Mouse (Mus musculus) CD4-positive, CD25-positive, alpha-beta regulatory T cell, adult 2 months (primary cell): ENCODE data around the gene Glyctk.
A peak's percentile ranks its signal among the peaks of the same experiment; 100 is the strongest.
"Not testable (repeated sequence)": the region's sequence is repeated elsewhere in the genome, so short reads cannot be mapped to it uniquely, and the experiment has no call there.

ENCODE experiments used
- DNase-seq: peaks from one replicate; pipeline ENCODE4 v3.0.0-alpha.2; 2012; ENCODE audit warnings: low read depth, low spot score

Glyctk gene

DNA sequence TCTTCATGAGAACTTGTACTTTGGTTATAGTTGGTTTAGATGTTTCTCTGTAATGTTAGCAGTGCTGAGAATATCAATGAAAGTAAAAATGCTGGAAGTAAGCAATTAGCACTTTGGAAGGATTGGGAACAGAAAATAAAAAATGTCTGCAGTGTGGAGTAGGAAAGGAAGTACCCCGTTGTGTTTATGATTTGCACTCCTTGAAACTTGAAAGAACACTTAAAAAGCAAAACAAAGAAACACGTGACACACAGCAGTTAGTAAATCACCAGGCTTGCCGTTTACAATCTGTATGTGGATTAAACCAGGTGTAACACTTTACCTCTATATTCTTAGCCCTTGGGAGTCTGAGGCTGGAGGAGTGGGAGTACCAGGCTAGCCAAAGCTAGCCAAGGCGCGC, 18.8 kb upstream of the Glyctk start:
- peak; percentile 44 for DNase-seq

DNA sequence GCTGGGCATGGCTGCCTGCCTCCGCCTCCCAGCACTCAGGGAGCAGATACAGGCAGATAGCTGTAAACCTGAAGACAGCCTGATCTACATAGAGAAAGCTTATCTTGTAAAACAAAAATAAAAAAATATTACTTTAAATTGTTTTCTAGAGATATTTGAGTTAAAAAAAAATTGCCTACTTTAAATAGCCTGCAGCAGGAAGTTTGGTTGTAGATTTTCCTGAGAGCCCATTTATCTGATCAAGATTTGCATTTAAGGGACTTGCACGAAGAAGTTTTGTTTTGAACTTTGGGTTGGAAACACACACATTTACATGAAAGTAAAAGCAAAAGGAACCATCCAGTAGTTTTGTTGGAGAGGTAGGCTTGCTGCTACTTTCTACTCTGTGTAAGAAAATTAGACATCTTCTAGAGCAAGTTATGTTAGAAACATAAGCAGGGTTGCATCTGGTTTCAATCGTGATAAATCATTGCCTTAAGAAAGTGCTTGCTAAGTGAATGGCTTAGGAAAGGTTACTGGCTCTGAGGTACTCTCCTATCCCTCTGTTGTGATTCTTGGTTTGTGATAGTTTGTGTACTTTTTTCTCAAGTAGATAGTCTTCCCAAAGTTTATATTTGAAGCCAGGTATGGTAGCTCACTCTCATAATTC, 17.7 kb upstream of the Glyctk start:
- DNase-seq: peak; percentile 38

DNA sequence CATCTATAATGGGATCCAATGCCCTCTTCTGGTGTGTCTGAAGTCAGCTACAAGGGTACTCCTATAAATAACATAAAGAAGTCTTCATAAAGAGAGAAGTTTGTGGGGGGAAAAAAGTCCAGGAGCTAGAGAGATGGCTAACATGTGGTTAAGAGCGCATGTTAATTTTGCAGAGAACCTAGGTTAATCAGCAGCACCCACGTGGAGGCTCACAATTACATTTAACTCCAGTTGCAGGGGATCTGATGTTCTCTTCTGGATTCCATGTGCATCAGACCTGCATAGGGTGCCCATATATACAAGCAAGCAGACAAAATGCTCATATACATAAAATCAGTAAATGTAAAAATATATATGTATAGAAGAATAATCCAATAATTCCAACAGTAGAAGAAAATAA, 15.4 kb upstream of the Glyctk start:
- no peak for DNase-seq

DNA sequence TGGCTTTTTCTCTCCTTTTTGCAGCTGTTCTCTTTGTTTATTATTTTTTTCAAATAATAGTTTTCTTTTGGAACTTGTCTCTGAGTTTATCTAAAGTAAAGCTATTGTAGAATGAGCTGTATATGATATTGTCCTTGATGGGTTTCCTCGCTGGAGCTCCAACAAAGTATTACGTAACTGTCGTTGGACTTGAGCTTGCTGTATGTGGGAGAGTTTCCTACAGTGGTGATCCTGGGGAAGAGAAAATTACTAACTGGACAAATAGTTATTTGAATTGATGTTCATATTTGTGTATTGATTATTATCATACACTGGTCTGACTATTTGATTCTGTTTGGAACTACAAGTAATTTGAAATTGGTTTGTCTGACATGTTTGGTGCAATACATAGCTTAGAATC, 14.6 kb upstream of the Glyctk start:
- DNase-seq: no peak

DNA sequence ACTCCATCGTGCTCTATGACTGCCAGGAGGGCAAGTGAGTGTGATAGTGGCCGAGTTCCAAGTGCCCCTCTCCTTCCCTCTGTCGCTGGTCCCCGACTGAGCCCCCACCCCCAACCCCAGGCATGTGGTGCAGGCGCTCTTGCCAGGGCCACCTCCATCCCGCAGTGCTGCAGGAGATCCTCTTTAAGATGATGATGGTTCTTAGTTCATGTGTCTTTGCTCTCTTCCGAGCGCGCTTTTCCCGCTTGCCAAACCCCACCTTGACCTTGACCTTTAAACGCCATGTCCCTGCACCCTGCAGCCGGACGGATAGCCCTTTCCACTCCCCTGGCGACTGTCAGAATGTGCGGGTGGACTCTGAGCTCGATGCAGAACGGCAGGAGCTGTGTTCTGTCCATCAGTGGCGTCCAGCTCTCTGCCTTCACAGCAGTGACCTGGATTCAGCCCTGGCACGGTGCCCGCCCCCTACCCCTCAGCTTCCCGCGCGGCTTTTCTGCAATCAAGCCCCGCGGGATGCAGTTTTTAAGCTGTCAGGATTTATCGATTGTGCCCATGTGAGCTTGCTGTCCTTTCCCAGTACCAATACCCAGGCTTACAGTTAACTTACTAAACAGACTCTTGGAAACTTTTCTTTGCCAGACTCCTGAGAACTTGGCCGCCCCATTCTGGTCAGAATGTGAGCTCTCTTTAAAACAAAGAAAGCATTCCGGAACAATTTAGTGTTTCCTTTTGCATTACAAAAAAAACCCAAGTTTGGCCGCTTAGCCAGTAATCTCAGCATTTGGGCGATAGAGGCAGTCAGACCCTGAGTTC, 13.6 kb upstream of the Glyctk start:
- DNase-seq: peak; percentile 45

DNA sequence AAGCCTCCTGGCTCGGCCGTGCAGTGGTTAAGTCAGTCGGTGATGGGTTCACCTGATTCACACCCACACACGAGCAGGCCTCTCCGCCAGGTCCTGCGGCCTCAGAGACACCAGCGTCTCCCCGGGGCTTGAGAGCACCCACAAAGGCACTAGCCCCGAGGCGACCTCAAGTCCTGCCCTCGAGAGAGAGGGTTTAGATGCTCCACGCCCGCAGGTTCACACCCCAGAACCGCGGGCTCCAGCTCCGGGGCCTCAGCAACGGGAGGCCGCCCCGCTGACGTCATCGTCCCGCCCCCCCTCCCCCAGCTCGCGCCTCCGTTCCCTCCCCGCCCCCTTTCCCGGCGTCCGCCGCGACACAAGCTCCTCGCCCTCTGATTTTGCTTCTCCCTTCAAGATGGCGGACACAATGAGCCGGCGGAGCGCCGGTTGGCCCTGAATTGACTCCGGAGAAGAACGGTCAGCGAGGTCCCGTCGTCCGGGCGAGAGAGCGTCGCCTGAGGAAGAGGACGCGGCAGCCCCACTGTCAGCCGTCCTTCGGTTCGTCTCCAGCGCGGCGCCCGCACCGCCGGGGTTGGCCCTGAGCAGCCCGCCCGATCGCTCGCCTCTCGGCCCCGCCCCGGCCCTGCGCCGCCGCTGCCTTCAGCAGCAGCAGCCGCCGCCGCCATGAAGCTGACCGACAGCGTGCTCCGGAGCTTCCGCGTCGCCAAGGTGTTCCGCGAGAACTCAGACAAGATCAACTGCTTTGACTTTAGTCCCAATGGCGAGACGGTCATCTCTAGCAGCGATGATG, 12.8 kb upstream of the Glyctk start, which contains the start of gene Wdr82:
TSS of gene Wdr82 (plus strand) at position 373 of the 790 bp plus-strand sequence.
- DNase-seq: peak; percentile 97

DNA sequence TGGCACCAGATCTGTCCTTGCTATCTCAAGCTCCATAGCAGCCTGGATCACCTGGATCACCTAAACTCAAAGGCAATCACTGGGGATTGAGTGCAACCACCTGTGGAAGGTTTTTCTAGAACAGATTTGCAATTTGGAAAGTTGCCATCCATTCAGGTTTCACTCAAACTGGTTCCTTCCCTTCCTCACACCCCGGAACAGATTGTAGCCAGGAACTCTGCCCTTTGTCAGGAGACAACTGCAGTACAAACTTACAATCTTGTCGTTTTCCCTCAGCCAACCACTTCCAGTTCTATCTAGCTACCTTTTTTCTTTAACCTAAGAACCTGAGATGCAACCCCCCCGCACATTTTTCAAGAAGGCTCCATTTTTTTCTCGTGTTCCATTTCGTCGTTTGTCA, 12.0 kb upstream of the Glyctk start:
- no peak for DNase-seq

DNA sequence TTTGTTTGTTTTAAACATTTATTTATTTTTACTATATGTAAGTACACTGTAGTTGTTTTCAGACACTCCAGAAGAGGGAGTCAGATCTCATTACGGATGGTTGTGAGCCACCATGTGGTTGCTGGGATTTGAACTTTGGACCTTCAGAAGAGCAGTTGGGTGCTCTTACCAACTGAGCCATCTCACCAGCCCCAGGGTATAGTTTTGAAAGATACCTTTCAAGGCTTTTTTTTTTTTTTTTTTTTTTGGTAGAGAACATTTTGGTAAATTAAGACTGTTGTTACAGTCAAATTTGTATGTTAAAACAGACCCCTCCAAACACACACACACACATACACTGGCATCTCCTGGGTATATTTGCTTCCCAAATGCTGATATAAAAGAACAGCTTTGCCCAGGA, 11.1 kb upstream of the Glyctk start:
- DNase-seq: not testable (repeated sequence)

DNA sequence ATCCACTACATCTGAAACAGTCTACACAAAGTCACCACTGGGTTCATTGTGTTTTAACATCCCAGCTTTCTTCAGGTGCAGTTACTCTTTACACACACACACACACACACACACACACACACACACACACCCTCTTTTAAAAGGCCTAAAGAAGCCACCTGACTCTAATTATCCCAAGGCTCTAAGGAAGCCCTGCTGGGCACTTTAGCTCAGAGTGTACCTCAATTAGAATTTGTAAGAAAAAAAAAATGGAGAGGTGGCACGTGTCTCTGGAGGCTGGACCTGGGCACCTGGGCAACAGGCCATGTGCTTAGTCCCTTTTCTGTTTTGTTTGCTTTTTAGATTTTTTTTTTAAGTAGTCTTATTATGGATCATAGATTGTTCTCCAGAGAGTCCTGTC, 9.8 kb upstream of the Glyctk start:
- no peak for DNase-seq

DNA sequence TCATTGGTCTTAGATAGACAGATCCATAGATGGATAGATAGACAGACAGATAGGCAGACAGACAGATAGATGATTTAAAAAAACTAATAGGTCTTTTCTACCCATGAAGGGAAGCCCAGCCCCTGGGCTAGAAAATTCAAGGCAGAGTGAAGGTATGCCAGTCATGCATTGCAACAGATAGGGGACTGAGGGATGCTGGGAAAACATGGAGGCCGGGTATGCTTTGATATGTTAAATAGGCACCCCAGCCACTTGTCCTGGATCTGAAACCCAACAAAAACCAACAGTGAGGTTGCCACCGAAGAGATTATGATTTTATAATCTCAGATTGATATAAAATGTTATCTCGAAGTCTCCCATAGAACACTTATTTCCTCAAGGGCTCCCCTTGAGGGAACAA, 9.3 kb upstream of the Glyctk start:
- no peak for DNase-seq

DNA sequence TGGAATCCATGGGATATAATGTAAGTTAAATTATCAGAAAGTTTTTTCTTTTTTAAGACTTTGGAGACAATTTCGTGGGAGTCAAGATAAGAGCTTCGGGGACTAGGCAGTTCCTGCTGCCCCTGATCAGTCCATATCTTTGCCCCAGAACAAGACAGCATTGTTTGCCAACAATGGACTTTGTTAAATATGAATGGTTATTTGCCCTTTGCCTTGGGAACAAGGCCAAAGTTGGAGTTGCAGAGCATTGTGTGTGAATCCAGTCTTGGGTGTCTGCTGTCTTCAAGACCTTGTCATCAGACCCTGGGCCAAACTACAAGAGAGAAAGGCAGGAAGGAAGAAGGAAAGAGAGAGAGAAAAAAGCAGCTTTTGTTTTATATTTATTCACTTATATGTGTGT, 8.8 kb upstream of the Glyctk start:
- no peak for DNase-seq

DNA sequence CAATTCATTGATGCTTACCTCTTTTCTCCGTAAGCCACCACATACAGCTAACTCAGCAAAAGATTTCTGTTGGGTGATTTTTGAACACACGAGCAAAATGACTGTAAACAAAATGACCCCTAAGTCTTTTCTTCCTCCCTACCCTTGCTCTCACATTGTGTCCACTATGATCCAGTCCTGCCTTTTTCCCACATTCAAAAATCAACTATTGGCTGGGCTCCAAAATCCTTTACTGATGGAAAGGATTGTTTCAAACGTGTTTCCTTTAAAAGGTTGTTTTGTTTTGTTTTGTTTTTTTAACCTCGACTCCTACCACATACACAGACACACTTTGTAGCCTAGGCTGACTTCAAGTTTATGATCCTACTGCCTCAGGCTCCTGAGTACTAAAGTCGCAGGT, 2.5 kb upstream of the Glyctk start:
- DNase-seq: peak; percentile 20

DNA sequence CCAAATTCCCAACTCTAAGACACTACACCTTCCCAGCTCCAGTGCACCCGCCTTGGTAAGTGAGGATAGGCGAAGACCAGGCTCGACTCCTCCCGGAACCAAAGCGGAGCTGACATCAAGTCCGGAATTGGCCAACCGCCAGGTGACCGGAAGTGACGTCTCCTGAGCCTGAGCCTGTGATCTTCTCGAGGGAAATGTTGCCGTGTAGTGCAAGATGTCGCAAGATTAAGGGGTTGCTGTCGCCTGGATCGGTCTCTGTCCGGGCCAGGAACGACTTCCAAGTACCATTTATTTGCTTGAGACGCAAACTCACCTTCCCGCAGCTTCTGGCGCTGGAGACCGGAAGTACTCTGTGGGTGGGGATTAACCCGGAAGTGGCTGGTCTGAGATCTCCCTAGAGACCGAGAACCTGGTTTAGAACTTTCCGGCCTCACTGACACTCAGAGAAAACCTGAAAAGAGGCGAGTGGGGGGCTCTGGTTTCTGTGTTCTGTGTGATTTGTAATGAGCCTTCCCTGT, 1.9 kb upstream of the Glyctk start:
- DNase-seq: peak; percentile 84

DNA sequence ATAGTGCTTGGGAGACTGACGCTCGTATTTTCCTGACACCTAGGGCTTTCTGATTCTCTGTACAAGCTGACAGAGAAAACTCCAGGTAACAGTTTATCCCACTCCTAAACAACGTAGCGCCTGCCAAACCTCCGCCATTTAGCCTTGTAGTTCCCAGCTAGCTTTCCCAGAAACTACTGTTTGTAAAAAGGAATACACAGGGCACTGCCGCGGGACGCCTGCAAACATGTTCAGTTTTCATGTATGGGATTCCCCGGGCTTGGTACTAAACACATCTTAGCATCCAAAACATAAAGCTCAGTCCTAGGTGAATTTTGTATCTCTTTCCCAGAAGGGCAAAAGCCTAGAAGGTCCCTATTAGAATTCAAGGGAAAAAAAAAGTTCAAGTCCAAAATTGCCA, 1.3 kb upstream of the Glyctk start:
- no peak for DNase-seq

DNA sequence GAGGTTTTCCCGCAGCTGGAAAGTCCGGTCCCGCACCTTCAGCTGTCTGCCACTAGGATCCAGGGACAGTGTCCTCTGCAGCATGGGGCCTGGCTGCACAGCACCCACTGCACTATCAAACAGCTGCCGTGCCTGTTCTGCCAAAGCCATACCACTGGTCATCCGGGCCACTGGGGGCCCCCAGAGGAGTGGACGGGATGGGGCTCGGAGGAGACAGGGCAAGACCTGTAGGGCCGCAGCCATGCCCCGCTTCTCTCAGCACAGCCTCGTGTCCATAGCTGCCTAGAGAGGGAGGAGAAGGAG, 364 bp downstream of the Glyctk start:
- no peak for DNase-seq

DNA sequence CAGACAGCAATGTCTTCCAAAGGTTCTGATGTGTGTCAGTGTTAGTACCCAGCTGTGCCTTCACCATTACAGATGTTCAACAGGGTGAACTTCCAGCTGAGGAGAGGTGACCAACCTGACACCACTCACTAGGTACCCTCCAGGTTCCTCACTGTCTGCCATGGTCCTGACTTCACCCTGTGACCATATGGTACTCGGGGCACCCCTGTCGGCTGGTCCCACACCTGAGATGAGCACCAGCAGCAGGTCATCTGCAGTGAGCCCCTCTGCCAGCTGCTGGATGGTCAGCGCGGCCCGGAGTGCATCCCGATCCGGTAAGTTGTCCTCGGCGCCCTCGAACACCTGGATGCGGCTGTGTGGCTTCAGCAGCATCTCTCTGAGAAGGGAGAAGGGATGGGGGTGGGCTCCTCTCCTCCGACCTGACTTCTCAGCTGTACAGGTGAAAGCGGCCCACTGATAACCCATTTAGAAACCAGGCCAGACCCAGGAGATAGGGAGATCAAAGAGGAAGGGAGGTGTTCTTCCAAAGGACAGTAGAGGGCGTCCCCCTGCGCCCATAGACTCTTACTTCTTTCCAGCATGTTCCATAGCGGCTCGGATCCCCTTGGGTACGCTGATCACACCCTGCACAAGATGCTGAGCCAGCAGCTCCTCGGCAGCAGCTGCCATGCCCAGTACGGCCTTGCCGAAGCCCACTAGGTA, 866 bp downstream of the Glyctk start:
- DNase-seq: no peak

DNA sequence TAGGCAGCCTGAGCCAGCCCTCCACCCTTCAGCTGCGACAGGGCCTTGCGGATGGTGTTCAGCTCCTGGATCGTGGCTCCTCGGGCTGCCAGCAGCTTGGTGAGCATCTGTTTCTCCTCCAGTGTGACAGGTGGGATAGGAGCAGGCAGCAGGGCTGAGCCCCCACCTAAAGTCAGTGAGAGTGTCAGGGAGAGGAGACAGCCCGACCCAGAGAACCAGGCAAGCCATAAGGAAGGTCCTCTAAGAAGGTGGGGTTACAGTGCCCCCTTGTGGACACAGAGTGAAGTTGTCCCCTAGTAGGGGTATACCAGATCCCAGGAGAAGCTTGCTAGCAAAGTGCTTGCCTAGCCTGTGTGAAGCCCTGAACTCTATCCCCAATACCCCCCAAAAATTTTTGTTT, 1.5 kb downstream of the Glyctk start:
- peak; percentile 71 for DNase-seq

DNA sequence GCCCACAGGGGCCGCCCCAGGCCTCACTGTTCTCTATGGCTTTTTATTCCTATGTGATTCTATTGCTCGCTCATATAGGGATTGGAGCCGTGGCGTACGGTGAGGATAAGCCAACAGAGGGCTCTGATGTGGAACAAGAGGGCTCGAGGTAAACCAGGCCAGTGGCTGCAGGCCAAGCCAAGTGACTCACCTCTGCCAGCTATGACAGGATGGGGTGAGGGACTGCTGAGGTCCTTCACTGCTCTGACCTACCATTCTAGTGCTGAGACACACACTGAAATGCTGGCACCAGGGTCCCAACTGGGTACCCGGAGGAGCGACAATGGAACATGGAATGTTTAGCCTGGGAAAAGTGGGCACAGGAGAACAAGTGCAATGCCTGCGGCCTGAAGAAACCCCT, 3.8 kb downstream of the Glyctk start:
- DNase-seq: no peak

DNA sequence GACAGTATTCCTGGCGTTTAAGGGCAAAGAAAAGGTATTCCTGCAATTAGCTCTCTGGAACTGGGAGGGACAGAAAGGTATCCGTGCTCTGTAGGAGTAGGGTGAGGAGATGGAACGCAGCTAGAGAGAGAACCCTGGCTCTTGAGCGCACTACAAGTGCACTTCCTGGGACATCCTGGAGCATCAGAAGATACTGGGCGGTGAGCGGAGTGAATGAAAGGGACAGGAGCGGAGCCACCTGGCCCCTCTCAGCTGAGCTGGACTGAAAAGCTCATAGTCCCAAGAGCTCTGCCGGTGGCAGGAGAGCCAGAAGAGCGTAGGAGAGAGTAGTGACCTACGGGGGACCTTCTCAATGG, 8.6 kb downstream of the Glyctk start:
- no peak for DNase-seq

DNA sequence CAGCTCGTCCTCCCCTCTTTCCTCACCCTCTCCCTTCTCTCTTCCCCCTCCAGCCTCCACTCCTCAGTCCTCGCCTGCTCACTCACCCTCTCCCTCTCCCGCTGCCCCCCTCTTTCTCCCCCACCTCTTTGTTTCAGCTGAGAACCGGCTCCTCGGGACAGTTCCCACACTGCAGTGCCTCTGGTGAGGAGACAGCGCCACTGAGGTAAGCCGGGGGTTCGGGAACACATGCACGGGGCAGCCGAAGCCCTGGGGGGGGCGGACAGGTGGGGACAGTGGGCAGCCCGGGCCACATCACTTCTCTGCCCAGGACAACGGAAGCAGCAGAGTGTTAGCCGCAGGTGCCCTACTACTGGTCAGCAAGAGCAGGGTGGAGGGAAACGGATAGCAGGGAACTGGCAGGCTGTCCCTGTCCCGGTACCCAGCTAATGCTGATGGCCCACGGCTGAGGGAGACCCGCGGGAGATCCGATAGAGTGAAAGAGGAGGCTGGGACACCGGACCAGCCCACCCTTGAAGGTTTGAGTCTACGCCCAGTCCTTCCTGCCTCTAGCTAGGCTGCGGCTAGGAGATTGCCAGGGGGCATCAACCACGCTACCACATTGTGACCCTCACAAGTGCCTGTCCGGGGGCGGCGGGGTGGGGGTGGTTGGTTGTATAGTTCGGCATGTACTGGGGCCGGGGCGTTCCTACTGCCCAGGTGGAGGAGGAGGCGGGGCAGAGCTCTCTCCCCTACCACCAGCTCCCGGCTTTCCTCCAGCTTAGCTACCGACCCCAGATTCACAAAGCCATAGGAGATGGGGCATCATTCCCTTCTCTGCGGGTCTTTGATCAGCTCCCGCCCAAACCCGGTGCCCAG, 9.2 kb downstream of the Glyctk start:
- no peak for DNase-seq

DNA sequence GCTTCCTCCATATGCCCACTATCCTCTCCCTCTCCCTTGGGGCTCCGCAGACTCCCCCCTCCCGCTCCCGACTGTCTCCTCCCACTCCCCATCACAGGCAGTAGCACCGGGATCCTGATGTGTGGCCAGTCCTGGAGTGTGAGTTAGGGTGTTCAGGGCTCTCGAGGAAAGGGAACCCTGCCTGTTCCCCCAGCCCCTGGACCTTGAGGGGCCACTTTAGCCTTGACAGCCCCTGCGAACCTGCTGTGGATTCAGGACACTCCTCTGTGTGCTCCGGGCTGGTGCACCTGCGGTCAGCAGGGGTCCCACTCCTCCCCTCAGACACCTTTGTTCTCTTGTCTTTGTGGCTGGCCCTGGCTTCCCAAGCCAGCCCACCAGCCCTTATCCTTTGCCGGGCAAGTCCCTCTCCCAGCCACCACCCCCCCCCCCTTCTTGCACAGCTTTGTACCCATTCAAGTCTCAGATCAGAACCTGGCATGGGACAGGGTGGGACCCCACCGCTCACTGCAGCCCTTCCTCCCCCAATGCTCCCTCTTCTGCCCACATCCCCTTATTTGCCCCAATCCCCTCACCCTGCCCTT, 10.0 kb downstream of the Glyctk start:
- no peak for DNase-seq
